Mouse (Mus musculus) c-Kit-negative CD71-positive TER-119-positive erythroid progenitor cells, embryonic 14.5 days (primary cell): Measurements from ENCODE around the gene Exoc4.

ENCODE experiments used
- DNase-seq: peaks from one replicate; pipeline ENCODE4 v3.0.0-alpha.2; 2013; ENCODE audit warnings: low read depth, low spot score

The Exoc4 gene

DNA sequence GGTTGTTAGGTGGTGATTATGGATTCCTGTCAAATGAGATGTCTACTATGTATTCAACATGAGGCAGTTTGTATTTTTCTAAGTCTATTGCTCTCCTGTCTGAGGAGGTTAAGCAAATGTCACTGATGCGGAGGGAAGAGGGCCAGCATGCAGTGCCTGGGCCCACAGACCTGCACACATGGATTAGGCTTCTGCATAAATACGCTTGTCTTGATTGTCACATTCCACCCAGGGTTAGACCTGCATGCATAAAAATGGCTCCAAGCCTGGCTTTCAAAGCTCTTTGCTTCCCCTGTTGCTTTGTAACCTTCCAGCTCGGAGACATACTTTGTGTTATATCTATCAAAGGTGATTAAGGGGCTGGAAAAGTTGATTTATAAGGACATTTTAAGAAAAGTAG, 610.2 kb downstream of the Exoc4 start:
- no peak for DNase-seq

DNA sequence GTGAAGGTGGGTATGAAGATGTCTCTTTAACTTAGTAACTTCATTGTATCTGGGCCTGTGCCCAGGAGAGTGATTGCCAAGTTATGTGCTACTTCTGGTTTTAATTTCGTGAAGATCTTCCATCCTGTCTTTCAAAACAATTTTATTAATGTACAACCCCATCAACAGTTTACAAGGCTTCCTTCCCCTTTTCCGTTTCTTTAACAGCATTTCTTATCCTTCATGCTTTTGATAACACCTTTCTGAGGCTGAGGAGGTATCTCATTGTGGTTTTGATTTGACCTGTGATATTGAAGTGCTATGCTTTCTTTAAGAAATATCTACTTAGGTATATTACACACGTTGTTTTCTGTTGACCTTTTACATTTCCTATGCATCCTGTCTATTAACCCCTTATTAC, 616.9 kb downstream of the Exoc4 start:
- no peak for DNase-seq

DNA sequence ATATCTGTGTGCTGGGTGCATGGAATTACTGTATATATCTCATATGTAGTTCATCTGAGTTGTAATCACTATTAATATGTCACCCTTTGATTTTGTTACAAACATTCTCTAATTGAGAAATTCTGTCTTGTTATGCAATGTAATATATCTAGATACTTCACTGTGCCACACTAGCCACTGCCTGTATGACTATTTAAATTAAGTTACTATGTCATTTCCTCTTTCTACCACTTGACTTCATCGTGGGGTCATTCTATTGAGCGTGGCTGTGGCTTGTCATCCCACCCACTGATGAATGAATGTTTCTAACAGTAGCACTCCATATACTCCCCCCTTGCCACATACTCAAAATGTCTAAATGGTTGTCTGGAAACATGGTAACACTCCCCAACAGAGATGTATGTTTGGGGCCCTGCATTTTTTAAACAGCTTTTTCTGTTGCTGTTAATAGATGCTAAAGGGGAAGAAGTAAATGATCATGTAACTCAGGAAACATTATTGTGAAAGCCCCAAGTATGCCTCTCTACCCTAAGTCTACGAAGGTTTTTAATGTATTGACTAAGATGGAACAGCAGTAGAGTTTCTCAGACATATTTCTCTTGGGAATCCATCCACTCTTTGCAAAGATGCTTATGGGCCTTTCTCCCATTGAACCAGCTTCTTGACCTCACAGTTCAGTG, 618.2 kb downstream of the Exoc4 start:
- no peak for DNase-seq

DNA sequence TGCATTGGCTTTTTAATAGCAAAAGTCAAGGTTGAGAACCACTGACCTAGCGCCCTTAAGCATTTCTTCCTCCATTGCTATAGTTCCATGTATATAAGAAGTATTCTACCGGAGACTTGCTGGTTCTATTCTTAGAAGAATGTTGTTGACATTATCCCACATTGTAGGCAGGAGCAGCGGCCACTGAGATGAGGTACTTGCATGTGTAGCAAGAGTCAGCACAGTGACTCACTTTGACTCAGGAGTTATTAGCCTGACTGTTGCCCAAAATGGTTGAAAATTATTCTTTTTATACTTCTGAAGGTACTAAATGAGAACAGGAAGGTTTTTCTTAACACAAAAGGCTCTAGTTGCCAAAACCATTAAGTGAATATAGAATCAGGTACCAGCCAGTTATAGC, 620.4 kb downstream of the Exoc4 start:
- DNase-seq = no peak

DNA sequence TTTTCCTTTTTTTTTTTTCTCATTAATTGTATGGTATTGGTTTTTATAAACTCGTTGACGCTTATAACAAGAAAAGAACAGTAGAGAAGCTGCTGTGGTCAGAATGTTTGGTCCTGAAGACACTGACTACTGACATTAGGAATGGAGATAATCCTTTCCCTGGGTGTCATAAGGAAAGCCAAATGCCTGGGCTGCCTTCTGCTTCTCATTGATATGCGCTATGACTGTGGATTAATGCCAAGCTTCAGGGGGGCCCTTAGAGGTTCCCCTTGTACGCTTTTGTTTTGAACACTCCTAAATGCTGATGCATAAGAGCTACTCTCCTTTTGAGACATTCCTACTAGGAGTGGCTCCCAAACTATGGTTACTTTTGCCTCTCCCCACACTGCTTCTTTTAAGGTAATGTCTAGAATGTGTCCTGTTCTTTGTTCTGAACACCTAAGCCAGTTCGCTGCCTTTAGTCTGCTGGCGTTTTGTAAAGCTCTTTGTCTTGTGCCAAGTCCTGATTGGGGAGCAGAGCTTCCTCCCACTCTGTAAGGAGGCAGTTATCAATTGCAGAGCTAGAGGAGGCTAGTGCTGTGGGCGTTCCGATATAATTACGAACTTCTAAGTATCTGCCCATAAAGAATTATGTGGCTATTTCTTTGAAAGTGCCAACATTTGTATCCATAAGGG, 621.7 kb downstream of the Exoc4 start:
- no peak for DNase-seq

DNA sequence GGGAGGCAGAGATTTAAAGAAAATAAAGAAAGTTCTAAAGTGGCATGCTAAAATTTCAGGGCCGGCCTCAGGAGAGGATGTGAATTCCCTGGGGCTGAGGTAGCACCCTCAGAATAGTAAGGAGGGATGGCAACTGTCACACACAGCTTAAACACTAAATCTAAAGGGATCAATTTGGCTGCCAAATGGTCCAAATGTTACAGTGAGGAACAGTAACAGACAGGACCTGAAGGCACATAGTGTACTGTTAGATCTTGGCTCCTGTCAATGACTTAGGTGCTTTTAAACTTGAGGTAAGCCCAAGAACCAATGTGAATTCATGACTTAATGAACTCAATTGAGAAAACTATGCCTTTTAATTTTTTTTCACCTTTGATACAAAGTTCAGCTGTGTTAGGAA, 622.4 kb downstream of the Exoc4 start:
- no peak for DNase-seq

DNA sequence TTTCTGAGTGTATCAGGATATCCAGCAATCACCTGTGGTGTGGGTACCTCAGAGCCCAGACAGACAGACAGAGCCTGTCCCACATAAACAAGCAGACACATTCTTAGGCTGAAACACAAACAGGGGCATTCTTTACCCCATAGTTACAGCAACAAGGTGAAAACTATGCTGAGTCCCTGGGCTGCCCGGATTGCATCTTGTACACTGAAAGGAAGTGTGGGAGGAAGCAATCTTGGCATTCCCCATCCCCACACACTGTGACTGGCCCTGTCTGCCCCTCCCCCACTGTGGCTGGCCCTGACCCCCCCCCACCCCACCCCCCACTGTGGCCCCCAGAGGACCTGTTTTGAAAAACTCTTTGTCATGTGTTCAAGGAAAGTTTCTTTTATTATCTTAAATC, 623.3 kb downstream of the Exoc4 start:
- DNase-seq = no peak

DNA sequence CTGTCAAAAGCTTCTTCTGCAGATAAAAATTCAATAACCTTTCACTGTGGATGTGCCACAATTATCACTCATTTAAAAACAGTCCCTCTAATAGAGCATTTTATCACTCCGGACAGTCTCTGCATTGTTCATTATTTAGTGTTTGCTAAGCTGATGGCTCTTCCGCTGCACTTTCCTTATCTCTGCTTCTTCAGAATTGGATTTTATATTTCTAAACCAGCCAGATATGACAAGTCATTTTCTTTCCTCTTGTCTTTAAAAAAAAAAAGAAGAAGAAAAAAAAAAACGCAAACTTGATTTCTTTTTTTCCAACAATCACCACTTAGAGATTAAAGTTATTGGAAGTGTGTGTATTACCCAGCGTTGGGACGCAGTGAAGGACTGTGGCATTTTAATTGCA, 624.1 kb downstream of the Exoc4 start:
- no peak for DNase-seq

DNA sequence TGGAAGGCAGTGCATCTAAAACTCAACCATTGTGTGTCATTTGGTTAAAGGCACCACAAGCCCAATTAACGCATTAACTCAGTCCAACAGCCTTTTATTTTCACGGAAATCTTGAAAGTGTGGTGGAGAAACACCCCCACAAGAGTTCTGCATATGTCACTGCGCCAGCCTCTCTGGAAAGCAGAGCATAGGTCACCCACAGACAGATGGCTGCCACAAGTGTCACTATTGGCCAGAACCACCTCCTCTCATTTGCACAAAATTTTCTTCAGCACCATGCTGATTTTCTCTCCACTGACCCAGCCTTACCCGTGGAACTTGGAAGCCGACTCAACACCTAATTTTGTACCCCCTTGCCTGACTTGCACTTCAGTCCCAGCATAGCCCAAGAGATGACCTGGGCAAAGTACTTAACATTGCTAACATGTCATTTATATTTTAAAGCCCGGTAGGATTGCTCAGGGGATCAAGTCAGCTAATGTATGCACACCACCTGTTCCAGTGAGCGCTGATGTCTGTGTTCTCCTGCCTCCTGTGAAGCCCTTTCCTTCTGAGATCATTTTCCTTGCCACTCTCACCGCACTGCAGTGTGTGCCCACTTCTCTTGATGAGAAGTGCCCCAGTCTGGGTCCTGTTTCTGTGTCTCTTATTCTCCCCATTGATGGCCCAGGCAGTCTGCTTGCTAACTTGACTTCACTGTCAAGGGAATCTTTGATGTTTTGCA, 625.6 kb downstream of the Exoc4 start:
- DNase-seq = no peak

DNA sequence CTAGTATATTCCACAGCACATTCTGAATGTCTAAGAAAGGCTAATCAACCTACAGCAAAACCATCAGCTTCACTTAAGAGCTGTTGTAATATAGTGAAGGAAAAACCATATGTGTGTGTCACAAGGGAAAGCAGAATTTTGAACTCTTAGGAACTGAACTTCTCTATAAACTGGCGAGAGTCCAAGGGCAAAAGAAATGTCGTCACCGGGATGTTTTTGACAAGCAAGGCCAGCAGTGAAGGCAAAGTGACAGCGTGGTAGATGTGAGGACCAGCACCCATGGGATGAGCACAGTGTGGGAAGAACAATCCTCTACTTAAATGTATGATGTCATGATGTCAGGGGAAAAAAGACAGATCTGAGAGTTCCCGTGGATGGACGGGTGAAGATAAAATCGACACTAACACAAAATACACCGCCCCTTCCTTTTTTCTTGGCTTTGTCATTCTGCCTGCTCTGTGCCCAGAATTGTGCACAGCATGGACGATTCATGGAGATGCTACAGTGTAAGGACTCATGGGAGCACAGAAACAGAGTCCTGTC, 635.3 kb downstream of the Exoc4 start:
- DNase-seq = no peak

DNA sequence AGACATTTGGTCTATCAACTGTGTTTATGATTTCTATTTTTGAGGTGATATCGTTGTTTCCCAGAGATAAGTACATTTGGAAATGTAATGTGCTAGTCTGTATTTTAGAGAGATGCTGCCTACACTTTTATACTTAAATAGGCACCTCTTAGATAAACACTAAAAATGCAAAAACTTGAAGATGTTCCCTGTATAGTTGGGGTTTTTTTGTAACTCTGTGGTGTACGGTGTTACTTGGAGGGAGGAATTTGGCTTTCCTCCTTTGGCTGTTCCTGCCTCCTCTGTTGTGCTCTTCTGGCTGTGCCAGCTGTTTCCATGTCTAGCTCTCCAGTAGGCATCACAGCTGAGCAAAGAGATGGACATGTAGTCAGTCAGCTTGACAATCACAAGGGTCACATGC, 638.1 kb downstream of the Exoc4 start:
- DNase-seq = no peak

DNA sequence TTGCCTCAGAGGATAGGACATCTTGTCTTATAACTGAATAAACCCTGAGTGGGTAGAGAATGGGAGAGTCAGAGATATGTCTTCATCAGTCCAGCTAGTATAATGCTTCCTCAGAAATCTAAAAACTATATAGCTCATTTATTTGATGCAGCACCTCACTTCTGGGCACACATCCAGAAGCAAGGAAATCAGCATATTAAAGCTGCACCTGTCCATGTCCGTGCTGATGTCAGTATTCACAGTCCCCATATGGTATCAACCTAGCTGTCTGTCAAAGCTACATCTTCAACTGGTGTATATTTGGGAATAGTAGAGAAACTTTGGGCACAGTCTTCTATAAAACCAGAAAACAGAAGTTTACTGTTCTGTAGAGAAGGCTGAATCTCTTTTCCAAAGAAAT, 642.0 kb downstream of the Exoc4 start:
- no peak for DNase-seq

DNA sequence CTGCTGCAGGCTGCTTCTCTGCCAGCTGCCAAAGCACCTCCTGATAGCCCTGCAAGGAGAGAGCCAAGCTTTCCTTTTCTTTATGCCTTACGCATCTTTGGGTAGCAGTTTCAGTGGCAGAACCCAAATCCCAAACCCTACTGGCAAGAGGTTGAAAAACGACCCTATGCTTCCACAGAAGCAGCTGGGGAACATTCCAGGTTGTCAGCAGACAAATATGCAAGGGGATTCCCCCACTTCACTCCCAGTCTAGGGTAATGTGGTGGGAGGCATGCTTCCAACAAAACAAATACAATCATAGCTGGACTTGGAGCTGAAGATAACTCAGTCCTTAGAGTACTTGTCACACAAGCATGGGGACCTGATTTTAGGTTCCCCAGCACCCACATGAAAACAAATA, 643.3 kb downstream of the Exoc4 start:
- no peak for DNase-seq

DNA sequence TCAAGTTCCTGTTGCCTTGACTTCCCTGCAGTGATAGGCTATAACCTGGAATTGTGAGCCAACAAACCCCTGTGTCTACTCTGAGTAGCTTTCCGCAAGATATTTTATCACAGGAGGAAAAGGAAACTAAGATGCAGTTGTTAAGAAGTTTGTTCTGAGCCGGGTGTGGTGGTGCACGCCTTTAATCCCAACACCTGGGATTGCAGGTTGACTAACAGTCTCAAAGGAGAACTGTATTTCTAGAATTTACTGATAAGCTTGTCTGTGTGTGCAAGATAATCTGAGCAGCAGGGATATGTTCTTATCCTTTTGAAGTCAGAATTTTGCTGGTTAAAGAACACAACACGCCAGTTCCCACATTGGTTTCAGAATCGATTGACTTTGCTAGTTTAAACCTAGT, 651.1 kb downstream of the Exoc4 start:
- no peak for DNase-seq

DNA sequence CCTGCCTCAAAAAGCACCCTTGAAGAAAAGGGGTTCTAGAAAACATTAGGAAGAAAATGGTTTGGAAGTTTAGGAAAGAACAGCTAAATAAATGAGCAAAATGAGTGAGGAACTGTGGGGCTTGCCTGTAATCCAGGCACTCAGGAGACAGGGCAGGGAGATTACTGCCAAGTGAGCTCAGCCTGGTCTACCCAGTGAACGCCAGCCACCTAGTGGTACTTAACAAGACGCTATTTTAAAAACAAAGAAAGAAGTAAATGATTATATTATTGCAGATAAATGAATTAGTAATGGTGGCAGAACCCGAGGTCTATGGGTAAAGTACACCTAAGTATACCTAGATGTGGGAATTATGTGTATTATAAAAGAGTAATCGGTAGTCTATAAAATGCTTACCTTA, 651.7 kb downstream of the Exoc4 start:
- no peak for DNase-seq

DNA sequence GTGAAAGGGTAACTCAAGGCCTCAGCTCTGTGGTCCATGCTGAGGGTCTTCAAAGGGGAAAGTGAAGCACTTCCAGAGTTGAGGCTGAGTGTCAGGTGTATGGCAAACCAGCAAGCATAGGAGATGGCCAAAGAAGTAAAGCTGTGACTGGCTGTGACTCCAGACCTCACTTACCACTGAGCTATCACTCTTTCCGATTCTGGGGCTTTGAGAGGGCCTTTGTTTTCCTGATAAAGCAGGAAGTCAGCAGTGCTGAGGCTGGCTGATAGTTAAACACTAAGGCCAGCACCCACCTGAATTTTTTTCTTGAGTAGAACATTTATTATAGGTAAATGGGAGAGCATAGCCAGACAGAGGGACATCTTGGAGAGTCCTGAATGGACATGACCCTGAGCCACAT, 656.2 kb downstream of the Exoc4 start:
- no peak for DNase-seq

DNA sequence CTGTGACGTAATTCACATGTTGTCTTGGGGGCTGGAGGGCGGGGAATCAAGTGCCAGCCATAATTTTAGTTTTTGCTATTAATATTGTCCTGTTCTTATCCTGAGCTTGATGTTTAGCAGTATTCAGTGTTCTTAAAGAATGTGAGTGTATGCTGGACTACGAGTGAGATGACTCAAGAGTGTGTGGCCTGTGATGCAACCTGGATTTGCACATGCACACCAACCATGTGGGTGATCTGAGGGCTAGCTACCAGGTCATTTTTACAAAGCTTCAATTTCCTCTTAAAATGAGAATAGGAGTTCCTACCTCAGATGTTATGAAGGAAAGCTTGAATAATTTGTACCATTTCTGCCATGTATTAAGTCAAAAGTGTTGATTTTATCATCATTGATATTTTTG, 661.8 kb downstream of the Exoc4 start:
- no peak for DNase-seq

DNA sequence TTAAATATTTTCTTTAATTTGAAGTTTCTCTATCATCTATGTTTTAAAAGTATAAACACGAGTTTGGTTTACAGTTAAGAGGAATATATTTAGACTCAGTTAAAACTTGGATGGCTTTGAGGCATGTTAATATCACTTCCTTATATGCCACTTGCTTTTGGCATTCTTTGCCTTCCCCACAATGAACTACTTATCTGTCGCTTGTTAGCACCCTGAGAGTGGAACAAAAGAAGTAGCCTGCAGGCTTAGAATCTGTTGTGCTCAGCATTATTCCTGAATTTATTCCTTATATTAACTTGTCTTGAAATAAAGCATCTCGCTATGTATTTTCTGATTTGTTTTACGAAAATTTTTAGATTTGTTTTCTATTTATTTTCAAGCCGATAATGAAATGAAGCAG, 664.2 kb downstream of the Exoc4 start:
- no peak for DNase-seq

DNA sequence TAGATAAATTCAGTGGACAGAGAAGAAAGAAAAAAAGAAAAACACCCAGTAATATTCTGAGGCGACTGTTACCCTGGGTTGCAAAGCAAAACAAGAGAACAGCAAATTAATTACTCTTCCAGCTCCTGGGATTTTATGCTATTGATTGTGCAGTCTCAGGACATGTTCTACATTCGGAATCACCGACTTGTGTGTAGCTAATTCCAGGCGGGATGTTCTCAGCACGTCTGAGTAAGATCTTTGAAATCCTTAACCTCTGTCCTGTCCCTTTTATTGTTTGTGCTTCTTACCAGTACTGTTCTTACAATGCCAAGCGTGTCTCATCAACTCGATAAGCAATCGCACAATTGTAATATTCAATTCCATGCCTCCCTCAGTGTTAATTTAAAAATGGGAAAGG, 664.6 kb downstream of the Exoc4 start:
- DNase-seq = no peak

DNA sequence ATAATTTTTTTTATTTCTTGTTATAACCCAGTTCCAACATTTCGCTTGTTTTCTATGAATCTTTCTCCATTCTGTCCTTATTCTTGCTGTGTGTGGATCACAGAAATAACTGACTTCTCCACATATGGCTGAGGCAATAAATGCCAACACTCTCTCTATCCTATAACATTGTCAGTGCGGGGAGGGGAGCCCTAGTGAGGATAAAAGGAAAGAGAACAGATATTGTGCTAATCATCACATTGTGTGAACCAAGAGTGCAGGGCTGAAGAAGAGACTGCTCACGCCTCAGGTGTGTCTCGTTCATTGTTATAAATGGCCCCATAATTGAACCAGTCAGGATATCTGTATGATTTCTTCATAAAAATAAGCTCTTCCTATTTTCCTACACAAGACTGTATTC, 665.1 kb downstream of the Exoc4 start:
- no peak for DNase-seq

DNA sequence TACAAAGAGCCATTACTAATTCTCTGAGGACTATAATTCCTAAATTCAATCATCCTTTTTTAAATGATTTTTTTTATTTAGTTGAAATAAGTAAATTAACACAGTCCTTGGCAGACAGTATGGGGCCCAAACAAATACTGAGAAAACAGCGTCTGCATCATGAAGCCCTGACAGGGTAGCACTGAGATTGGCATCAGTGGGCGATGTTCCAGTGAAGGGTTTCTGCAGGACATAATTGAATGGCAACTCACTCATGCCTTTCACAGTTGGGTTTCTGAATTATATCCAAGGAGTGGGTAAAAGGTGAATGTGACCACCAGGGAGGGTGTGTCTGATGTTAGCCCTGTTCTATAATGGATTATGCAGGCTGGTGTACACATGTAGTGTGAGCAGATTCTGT, 674.7 kb downstream of the Exoc4 start:
- no peak for DNase-seq

DNA sequence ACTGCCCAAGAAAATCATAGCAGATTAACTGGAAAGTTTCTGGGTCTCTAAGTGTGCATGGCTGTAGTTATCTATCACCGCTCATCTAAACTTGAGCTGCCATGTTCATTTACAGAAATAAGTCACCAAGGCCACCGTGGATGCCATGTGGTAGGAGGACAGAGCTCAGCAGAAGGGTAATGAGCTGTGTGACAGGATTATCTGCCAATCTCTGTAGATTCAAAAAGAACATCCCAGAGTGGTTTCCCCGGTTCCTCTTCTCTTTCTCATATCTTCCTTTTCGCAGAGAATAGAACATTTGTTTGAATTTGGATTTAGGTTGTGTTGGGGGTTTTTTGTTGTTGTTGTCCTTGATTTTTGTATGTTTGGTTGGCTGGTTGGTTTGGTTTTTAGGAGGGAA, 676.0 kb downstream of the Exoc4 start:
- no peak for DNase-seq
